ENCODE assay signal across 8 mouse cellular contexts in genomic region chr4:10905234-10905801, GRCm38 (mm10). TPM values are rescaled to one million over a fixed set of nuclear protein-coding genes. Genes with fewer than 3 reads are reported as not detected.
DNase-seq lines count a peak whose midpoint lies in the region; ATAC-seq and TF ChIP-seq lines count a peak whose summit lies in the region.

No protein-coding gene starts in this region.

- H3K27me3 ChIP-seq in lung, embryonic 15.5 days = no peaks in the 10 kb centered on the region
- H3K27me3 ChIP-seq in forebrain, embryonic 14.5 days (replicated peaks; ENCODE audit: control insufficient read depth, insufficient read depth, low read length) = no peaks in the 10 kb centered on the region

- H3K4me1 ChIP-seq in lung, embryonic 15.5 days = peaks cover 8% of the 10 kb centered on the region; the same call in 1 of the 2 replicates
- H3K4me1 ChIP-seq in lung, adult 2 months (ENCODE audit: control insufficient read depth, insufficient read depth, low read length) = peaks cover 4% of the 10 kb centered on the region
- H3K4me1 ChIP-seq in forebrain, embryonic 14.5 days (ENCODE audit: control insufficient read depth, insufficient read depth, low read length) = peaks cover 5% of the 10 kb centered on the region; the same call in 1 of the 2 replicates

- 12% methylated on average over 13 of the region's 13 CpGs for WGBS in lung, embryonic 15.5 days
- 22% methylated on average over 13 of the region's 13 CpGs for WGBS in lung, adult 2 months
- 5% methylated on average over 13 of the region's 13 CpGs for WGBS in forebrain, embryonic 14.5 days

- no peaks in the 10 kb centered on the region for H3K36me3 ChIP-seq in lung, embryonic 15.5 days
- no peaks in the 10 kb centered on the region for H3K36me3 ChIP-seq in forebrain, embryonic 14.5 days (ENCODE audit: control insufficient read depth, insufficient read depth, low read length)

- no peaks in the 10 kb centered on the region for H3K9me3 ChIP-seq in lung, embryonic 15.5 days
- no peaks in the 10 kb centered on the region for H3K9me3 ChIP-seq in forebrain, embryonic 14.5 days (replicated peaks; ENCODE audit: control insufficient read depth, low read length)

- peak; percentile 49; the same call in 1 of the 2 replicates for ATAC-seq in lung, embryonic 15.5 days (ENCODE audit: borderline replicate concordance, extremely low read depth, low FRiP score, low TSS enrichment)
- ATAC-seq in forebrain, embryonic 14.5 days = peak; percentile 55; the same call in 1 of the 2 replicates

- TF ChIP-seq POLR2A in lung, adult 2 months (IDR thresholded peaks at IDR 0.05; ENCODE audit: borderline replicate concordance, extremely low read depth, low read depth, low read length) = no peak

- intact Hi-C loops in left cerebral cortex, adult 2 months (cut with DNase I) = no loop called here

- no peak for DNase-seq in lung, adult 2 months
- DNase-seq in forebrain, embryonic 14.5 days (ENCODE audit: low spot score) = peak; percentile 66
- peak; percentile 31 for DNase-seq in liver
- peak; percentile 50 for DNase-seq in retina, postnatal 1 day
- no peak for DNase-seq in right cerebral cortex, postnatal 36 days (ENCODE audit: low spot score in 2 of 2)
- no peak for DNase-seq in right cerebral cortex, adult 18-20 months
- no peak for DNase-seq in left cerebral cortex, adult 2 months (ENCODE audit: extremely low spot score in 1 of 2, low spot score in 2 of 2)

- no peak overlapping the region for H3K9ac ChIP-seq in lung, embryonic 15.5 days
- no peak overlapping the region for H3K9ac ChIP-seq in forebrain, embryonic 14.5 days (ENCODE audit: low read length)

- peak overlapping the region; percentile 29 for H3K4me2 ChIP-seq in lung, embryonic 15.5 days
- peak overlapping the region; percentile 16; the same call in 1 of the 2 replicates for H3K4me2 ChIP-seq in forebrain, embryonic 14.5 days (ENCODE audit: low read length)

- no peak overlapping the region for H3K4me3 ChIP-seq in lung, embryonic 15.5 days
- no peak overlapping the region for H3K4me3 ChIP-seq in lung, adult 2 months (replicated peaks; ENCODE audit: extremely low read depth, low read depth, low read length)
- no peak overlapping the region for H3K4me3 ChIP-seq in forebrain, embryonic 14.5 days (ENCODE audit: low read depth, low read length)
- H3K4me3 ChIP-seq in left cerebral cortex, adult 2 months = no peak overlapping the region

- no peak for TF ChIP-seq CTCF in lung, adult 2 months (IDR thresholded peaks at IDR 0.05; ENCODE audit: insufficient read depth, low read length)
- no peak for TF ChIP-seq CTCF in left cerebral cortex, adult 2 months (IDR thresholded peaks at IDR 0.05)

- no peak overlapping the region for H3K27ac ChIP-seq in lung, embryonic 15.5 days
- H3K27ac ChIP-seq in forebrain, embryonic 14.5 days (ENCODE audit: low read depth, low read length) = no peak overlapping the region
- no peak overlapping the region for H3K27ac ChIP-seq in left cerebral cortex, adult 2 months

RNA-seq across cellular contexts. Expression of gene 2610301B20Rik, which starts 31.0 kb away (rescaled TPM):
- 28.4 and 28.8 TPM in 2 replicates for polyA plus RNA-seq in lung, embryonic 15.5 days (2015; fragmentation: Nextera tagmentation; extraction: Ambion mirVana)
- polyA plus RNA-seq in lung, adult 2 months (2012; rRNA removed) = 5.5 and 7.3 TPM in 2 replicates
- polyA plus RNA-seq in forebrain, embryonic 14.5 days (2014; fragmentation: Nextera tagmentation; extraction: Ambion mirVana) = 51.9 and 55.7 TPM in 2 replicates
- 10 to 100 TPM; 31.6 to 37.1 TPM for total RNA-seq in left cerebral cortex, adult 2 months (2021)

Comparison
In these comparisons a context has a peak if more than half of its experiments do, and no peak if none do; other contexts are left out.
1. DNase-seq: peak in forebrain, embryonic 14.5 days (single experiment), liver (single experiment) and retina, postnatal 1 day (single experiment); none in lung, adult 2 months (single experiment), right cerebral cortex, postnatal 36 days (0 of 2), right cerebral cortex, adult 18-20 months (single experiment) and left cerebral cortex, adult 2 months (0 of 2).